Mouse (Mus musculus) c-Kit-positive CD71-negative TER-119-negative erythroid progenitor cells, embryonic 14.5 days (primary cell): ENCODE data around the gene Wif1.

Source experiments
- DNase-seq: peaks from one replicate; pipeline ENCODE4 v3.0.0-alpha.2; 2013; ENCODE audit warnings: low read depth

Gene Wif1

DNA sequence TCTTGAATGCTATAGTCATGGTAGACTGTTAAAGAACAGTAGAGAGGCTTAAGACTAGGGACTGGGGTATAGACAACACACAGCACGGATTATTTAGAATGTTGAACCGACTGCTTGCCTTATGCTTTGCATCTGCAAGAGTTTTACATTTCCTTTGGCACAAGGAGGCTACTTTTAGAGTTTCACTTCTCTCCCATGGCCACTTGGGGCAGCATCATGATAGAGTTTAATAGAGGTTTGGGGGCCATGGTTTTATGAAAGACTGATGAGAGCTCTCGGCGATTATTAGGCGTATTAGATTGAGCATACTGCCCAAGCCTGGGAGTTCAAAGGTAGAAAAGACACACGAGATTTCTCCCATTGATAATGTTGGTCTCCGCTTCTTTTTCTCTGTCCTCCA, 37.0 kb downstream of the Wif1 start:
- no peak for DNase-seq

DNA sequence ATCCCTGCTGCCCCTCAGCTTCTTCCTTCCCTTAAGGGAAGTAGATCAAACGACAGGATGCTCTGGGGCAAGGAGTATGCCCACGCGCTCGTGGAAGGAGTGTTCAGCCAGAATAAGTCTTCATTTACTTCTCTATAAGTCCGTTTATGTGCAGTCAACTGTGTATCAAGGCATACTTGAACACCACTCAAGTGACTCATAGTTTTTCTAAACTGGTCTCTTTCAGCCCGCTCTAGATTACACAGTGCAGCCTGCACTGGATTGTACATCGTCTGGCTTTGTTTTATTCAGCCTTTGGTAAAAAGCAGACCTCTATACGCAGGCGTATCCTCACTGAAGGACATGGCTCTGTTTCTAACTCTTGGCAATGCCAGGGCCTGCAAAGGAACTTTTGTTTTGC, 46.7 kb downstream of the Wif1 start:
- DNase-seq = no peak

DNA sequence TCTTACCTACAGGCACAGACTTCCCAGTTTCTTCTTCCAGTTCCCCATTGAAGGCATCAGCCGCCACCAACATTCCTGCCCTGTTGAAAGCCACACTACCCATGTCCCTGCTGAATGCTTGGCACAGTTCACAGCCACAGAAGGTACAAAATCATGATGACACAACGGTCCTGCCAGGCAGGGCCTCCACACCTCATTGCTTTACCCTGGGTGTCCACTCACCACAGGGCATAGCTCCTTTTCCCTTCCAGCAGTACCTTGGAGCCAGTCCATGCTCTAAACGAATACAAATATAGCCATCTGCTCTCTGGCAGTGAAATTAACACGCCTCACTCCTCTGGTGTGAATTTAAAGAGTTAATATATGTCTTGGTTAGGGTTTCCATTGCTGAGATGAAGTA, 49.1 kb downstream of the Wif1 start:
- no peak for DNase-seq

DNA sequence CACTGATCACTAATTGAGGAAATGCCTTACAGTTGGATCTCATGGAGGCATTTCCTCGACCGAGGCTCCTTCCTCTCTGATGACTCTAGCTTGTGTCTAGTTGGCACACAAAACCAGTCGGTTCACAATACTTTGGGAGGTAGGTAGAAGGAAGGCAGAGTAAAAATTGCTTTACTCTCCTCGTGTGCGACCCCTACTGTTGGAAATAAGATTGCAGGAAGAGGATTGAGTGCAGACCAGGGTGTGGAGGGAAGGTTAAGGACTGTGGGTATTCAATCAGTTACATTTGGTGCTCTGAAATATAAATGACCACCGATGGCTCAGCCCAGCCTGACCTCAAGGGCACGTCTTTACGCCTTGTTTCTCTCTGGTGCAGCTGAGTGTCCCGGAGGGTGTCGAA, 49.8 kb downstream of the Wif1 start:
- no peak for DNase-seq

DNA sequence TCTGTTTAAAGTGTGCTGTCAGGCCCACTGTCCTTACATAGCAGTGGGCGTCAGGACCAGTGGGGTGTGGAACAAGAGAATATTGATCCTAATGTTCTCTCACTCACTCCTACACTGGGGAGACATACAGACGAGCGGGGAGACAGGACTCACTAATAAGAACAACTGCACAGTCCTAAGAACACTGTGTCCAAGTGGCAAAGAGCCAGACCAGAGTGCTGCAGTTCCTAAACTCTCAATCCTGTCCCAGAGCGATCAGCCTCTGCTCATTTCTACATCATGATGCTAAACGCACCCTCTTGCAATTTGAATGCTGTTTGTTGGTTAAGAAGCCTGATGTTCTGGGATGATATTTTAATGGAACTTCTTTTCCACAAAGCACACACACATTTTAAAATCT, 54.9 kb downstream of the Wif1 start:
- DNase-seq = no peak

DNA sequence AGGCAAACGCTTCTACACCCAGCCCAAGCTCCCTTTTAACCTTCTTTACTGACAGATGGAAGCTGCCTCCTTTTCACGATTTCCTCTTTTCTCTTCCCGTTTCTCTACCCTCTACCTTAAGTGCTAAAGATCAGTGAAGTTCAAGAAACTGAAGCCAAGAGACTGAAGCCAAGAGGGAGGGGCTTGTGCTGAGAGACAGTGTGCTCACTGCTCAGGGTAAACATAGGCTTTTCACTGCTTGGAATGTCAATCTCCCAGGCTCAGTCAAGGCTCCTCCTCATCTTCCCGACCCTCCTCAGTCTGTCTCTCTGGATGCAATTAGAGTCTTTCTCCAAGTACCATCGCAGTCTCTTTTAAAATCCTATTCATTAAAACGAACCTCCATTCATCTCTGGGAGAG, 55.6 kb downstream of the Wif1 start:
- no peak for DNase-seq

DNA sequence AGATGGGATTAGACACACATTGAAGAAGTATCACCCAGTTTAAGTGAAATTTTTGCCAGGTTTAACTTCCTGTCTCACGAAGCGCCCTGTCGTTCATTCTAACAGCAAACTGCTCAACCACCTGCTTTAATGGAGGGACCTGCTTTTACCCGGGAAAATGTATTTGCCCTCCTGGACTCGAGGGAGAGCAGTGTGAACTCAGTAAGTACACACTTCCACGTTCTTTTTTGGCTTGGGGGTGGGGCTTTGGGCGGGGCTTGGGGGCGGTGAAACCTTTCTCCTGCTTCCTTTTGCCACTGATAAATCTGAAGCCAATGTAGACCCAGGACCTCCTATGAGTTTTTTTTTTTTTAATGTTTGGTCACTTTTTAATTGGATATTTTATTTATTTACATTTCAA, 56.2 kb downstream of the Wif1 start:
- DNase-seq = no peak

DNA sequence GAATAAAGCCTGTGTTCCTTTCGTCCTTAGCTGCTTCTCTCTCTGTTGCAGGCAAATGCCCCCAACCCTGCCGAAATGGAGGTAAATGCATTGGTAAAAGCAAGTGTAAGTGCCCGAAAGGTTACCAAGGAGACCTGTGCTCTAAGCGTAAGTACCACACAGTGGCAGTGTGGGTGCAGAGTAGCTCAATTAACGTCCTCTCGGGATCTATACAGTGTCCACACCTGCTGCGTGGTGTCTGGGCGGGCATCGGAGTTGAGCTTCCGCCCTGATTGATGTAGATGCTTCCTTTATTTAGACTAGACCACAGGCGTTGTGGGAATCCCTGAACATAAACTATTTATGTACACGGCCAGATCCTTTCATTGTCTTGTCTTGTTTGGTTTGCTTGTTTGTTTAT, 62.2 kb downstream of the Wif1 start:
- no peak for DNase-seq

DNA sequence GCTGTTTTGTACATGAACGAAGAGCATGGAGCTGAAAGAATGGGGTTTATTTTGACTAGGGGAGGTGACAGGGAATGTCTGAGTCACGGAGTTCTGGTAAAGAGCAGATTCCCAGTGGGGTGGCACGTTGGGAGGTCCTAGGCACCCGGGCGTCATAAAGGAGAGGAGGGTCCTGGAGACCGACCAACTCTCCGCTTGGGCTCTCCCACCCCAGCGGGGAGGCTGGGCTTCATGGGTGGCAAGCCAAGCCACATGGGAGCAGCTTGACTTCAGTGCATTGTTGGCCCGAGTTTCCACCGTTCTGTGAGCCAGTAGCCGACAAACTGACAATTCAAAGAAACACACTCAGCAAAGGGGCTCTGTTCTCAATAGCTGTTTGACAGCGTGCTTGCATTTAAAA, 64.5 kb downstream of the Wif1 start:
- DNase-seq = no peak

DNA sequence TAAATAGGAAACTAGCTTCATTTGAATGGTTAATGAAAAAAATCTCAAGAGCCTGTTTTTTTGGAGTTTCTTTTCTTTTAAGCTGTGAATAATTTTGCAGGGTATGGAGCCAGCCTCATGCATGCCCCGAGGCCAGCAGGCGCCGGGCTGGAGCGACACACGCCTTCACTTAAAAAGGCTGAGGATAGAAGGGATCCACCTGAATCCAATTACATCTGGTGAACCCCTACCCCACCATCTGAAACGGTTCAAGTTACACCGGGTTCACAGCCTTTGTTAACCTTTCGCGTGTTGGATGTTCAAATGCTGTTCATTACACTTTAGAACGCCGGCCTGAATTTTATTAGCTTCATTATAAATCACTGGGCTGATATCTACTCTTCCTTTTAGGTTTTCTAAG, 65.9 kb downstream of the Wif1 start:
- no peak for DNase-seq

DNA sequence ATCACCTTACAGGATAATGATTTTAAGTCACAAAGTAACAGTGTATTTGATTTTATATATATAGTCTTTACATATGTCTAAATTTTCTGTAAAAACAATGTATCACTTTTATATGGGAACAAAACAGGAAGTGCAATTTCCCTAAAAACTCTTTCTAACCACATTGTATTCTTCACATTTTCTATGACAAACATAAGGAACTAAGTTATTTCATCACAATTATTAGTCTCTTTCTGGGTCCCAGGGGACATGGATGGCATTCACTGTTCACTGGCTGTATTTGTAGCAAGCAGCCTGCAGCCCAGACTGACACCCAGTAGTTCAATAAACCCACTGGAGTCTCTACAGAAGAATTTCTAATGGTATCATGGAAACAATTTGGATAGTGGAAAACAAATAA, 82.4 kb downstream of the Wif1 start:
- DNase-seq = no peak

DNA sequence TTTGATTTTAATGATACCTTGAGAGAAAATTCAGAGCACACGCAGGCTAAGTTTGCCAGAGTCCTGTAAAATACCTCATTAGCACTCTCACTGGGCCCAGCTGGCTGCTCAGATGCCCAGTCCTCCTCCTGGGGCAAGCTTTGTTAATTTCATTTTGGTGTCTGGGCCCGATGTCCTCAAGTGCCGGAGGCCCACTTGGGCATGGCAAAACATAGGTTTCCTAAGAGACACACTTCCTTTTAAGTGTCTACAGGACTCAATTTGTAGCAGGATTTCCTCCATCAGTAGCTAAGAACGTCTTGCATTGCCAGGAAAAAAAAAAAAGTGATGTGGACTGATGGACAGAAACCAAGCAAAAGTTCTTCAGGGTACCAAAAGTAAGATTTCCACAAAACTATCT, 82.9 kb downstream of the Wif1 start:
- no peak for DNase-seq

DNA sequence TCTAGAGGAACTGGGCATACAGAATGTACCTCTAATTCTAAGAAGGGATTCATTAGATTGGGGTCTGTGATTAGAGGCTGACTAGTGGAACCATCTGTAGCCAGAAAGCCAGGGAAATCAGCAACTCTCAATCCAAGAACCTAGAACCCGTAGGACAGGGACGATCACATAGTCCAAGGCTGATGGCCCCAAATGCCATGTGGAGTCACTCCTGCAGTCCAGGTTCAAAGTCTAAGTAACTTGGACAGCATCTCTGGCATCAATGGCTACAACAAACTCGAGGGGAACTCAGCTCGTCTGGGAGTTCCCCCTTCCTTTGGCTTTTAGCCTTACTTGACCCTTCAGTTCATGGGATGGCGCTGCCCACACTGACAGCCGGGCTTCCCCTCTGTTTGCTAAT, 87.0 kb downstream of the Wif1 start:
- no peak for DNase-seq

DNA sequence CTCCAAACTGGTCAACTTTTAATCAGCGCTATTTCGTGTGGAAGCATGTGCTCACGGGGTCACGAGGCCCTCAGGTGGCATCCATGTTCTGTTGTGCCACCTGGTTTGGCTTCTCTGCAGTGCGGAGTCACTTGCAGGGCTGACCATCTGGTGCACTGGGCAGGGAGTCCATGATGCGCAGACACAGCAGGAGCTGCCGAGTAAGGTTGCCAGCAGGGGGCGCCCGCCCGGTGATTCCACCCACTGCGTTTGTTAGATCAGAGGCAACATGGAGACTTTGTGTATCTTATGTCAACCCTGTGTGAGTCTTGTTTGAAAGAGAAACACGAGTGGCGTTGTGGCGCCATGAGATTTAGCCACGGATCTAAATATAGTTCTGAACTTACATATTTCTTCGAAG, 90.7 kb downstream of the Wif1 start:
- no peak for DNase-seq

DNA sequence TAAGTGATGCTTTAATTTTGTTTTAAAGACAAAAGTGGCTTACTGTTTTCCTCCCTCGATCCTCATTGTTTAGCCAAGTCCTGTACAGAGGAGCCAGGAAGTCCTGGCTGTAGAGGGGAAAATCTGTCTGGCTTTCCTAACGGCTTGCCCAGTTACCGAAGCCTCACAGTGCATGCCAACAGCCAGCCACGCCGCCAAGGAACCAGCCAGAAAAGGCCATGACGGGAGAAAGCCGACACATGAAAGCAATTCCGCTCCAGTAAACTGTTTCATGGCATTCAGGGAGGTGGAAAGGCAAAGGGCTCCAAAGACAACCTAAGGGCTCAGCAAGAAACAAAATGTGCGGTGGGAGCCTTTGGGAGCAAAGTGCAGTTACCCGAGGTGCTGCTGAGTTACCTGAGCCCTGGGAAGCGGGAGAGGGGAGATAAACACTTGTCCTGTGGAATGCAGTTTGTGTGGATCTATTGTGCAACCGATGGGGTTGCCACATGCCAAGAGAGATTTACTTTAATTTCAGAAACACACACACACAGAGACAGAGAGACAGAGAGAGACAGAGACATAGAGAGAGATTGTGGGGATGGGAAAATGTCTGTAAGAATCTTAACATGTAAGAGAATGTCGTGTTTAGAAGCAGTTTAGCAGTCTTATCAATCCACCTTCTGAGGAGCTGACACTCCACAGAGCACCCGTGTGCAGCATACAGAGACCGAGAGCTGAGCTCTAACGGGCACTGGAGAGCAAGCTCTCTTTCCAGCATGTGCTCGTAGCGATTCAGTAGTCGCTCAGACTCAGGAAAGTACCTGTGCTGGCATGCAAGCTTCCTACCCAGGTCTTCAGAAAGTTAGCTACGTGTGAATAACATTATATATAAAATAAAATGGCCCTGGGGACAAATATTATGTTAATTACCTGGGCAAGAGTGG, 95.5 kb downstream of the Wif1 start:
- DNase-seq = no peak
